Mouse (Mus musculus): ENCODE measurements around the gene Dzip1. TPM values are rescaled to one million over a fixed set of nuclear protein-coding genes. Genes with fewer than 3 reads are reported as not detected.

Gene Dzip1
- total and polyA plus RNA-seq, 2 experiments from 2014 or later = 99.0 to 352 TPM

DNA sequence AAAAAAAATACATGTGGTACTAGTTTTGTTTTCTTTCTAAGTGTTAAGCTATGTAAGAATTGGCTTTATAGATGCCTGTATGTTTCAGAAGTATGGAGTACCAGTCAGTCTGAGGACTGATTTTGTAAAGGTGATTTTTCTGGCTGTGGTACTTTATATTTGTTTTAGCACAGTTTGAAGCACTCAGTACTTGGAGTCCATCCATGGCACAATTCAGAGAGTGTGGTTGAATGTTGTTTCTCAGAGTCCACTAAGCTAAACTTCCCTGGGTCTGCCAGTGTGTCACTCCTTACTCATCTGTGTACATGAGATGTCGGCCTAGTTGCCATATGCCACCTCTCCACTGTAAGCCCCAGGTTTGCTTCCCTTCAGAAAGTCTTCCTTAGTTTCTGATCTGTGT is 23.6 kb upstream of the Dzip1 start:
- Histone ChIP-seq H3K36me3 (ENCODE audit: insufficient read depth, low read length) (no peaks in the 10 kb centered on the region), H3K4me3 (ENCODE audit: low read length) (no peak overlapping the region), H3K27ac (no peak overlapping the region), H3K9ac (replicated peaks; ENCODE audit: low read length) (no peak overlapping the region), H3K9me3 (ENCODE audit: low read length) (no peaks in the 10 kb centered on the region), H3K4me1 (ENCODE audit: insufficient read depth, low read length) (no peaks in the 10 kb centered on the region), H3K27me3 (ENCODE audit: insufficient read depth, low read length) (no peaks in the 10 kb centered on the region), H3K4me2 (ENCODE audit: low read depth, low read length) (no peak overlapping the region)
- TF ChIP-seq CTCF (IDR thresholded peaks at IDR 0.05; ENCODE audit: low read depth) = no peak
- 86% methylated on average over 1 of the region's 1 CpGs for WGBS
- DNase-seq (ENCODE audit: low spot score) = no peak
- no peak for ATAC-seq

DNA sequence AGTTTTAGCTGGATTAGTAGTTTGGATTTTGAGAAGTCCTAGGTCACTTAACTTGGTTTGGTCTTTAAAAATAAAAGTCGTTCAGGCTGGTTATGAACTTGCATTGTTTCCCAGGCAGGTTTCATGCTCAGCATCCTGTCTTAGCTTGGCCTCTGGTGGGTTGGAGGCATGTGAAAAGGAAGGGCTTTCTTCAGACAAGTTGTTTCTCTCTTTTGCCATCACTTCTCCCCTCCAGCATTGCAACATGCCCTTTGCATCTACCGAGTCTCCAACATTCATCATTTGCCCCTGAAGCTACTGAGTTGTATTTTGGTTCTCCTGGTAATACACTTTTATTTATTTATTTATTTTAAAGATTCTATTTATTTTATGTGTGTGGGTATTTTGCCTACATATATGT is 19.4 kb upstream of the Dzip1 start:
- H3K4me1 ChIP-seq (ENCODE audit: insufficient read depth, low read length) = no peaks in the 10 kb centered on the region
- H3K36me3 ChIP-seq (ENCODE audit: insufficient read depth, low read length) = no peaks in the 10 kb centered on the region
- H3K9ac ChIP-seq (replicated peaks; ENCODE audit: low read length) = no peak overlapping the region
- DNase-seq (ENCODE audit: low spot score) = no peak
- no peaks in the 10 kb centered on the region for H3K27me3 ChIP-seq (ENCODE audit: insufficient read depth, low read length)
- no peak for ATAC-seq
- H3K4me3 ChIP-seq (ENCODE audit: low read length) = no peak overlapping the region
- no peak overlapping the region for H3K4me2 ChIP-seq (ENCODE audit: low read depth, low read length)
- no peaks in the 10 kb centered on the region for H3K9me3 ChIP-seq (ENCODE audit: low read length)
- TF ChIP-seq CTCF (IDR thresholded peaks at IDR 0.05; ENCODE audit: low read depth) = no peak
- 89% methylated on average over 2 of the region's 2 CpGs for WGBS
- H3K27ac ChIP-seq = no peak overlapping the region

DNA sequence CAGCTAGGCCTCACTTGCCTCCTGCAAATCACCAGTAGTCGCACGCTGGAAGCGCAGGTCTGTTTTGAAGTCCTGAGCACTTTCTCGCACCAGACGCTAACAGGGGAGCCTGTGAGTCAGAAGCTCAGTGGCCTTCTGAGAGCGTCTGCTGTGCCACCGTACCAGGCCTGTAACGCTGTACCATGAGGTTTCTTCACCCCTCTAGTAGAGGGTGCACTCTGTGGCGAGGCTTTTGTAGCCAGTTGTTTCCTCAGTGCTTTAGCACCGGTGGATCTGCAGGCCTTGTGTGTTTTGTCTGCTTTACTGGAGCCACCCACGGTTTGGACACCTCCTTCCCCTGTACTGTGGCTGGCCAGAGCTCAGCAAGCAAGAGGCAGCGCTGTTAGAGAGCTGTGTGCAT is 16.8 kb upstream of the Dzip1 start:
- no peak for DNase-seq (ENCODE audit: low spot score)
- ATAC-seq = no peak
- WGBS = 45% methylated on average over 12 of the region's 12 CpGs
- H3K9ac ChIP-seq (replicated peaks; ENCODE audit: low read length) = no peak overlapping the region
- H3K36me3 ChIP-seq (ENCODE audit: insufficient read depth, low read length) = no peaks in the 10 kb centered on the region
- TF ChIP-seq CTCF (IDR thresholded peaks at IDR 0.05; ENCODE audit: low read depth) = no peak
- H3K27me3 ChIP-seq (ENCODE audit: insufficient read depth, low read length) = no peaks in the 10 kb centered on the region
- H3K4me1 ChIP-seq (ENCODE audit: insufficient read depth, low read length) = peaks cover 7% of the 10 kb centered on the region; the same call in 1 of the 2 replicates
- no peak overlapping the region for H3K4me3 ChIP-seq (ENCODE audit: low read length)
- no peaks in the 10 kb centered on the region for H3K9me3 ChIP-seq (ENCODE audit: low read length)
- no peak overlapping the region for H3K27ac ChIP-seq
- no peak overlapping the region for H3K4me2 ChIP-seq (ENCODE audit: low read depth, low read length)

DNA sequence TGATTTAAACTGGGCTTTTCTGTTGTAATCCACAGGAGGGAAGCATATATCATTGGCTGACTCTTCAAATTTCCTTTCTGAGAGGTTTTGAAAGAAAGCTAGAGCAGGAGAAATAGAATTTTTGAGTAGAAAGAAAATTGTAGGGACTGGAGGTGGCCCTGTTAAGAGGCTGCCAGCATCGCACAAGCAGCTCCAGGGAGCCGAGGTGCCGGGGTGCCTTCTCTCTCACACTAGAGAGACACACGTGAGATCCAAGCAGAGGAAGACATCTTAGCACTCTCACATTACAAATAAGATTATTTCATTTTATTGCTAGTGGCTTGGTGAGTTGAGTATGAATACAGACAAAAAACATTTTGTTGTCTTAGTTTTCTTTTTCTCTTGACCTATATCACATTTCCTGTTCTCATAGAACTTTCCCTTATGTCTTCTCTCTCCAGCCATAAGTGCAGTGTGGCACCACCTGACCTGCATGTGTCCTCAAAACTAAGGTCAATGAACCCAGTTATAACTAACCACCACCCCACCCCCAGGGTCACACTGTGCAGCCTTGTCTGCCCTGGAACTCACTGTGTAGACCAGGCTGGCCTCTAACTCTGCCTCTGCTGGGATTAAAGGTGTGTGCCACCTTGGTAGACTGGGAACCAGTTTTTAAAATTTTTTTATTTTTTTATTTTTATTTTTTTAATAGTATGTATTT is 15.7 kb upstream of the Dzip1 start:
- ATAC-seq (no peak), DNase-seq (ENCODE audit: low spot score) (no peak)
- Histone ChIP-seq H3K36me3 (ENCODE audit: insufficient read depth, low read length) (no peaks in the 10 kb centered on the region), H3K9ac (replicated peaks; ENCODE audit: low read length) (no peak overlapping the region), H3K9me3 (ENCODE audit: low read length) (no peaks in the 10 kb centered on the region), H3K4me3 (ENCODE audit: low read length) (no peak overlapping the region), H3K27me3 (ENCODE audit: insufficient read depth, low read length) (no peaks in the 10 kb centered on the region), H3K27ac (no peak overlapping the region), H3K4me2 (ENCODE audit: low read depth, low read length) (no peak overlapping the region), H3K4me1 (ENCODE audit: insufficient read depth, low read length) (peaks cover 10% of the 10 kb centered on the region)
- TF ChIP-seq CTCF (IDR thresholded peaks at IDR 0.05; ENCODE audit: low read depth) = no peak
- WGBS = 79% methylated on average over 4 of the region's 4 CpGs

DNA sequence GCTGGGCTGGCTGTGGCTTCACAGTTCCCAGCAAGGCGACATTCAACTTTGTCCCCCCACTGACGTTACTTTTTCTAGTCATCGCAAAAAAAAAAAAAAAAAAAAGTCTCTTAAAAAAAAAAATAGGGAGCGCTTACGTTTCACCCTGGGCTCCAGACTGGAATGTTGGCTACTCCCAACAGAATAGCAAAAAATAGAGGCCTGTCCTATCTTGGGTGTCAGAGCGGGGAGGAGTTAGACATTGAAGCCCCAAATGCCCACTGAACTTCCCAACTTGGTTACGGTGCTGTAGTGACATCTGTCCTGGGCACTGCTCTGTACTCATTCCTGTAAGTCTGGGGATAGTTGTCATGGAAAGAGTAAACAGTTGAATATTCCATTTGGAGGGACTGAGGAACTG is 13.3 kb upstream of the Dzip1 start:
- peak; percentile 44 for DNase-seq (ENCODE audit: low spot score)

DNA sequence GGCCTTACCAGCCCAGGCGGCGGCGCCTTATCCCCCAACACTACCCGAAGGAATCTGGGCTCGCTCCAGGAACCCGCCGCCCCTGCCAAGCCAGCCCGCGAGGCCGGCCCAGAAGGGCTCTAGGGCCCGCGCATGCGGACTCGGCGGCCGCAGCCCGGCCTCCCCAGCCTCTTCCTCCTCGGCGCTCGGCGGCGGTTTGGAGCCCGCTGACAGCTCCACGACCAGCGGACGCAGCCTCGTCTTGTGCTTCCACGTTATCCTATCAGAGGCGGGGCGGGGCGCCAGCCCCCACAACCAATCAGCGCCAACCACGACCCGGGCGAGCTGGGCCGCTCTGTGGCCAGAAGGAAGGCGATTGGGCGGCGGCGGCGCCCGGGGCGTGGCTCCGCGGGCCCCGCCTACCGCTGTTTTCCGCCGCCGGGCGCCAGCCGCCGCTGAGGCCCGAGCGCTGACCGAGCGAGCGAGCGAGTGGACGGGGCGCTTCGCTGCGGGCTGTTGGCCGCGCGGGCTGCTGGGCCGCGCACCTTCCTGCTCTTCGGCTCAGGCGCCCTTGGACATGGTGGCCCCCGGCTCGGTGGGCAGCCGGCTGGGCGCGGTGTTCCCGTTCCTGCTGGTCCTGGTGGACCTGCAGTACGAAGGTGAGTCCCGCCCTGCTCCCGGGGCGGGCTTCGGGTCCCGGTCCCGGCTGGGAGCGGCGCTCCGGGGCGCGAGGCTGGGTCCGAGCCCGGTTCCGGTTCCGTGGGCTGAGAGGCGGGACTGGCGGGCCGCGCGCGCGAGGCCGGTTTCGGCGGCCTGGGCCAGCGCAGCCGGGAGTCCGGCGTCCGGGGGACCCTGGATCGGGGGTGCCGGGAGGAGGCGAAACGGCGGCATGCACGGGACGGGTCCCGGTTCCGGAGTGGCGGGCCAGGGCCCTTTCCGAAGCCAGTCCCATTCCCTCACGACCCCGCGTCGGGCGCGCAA is 12.6 kb upstream of the Dzip1 start, which contains the start of gene Dnajc3:
Gene Dnajc3 (plus strand): TSS at position 444 of the 960 bp plus-strand sequence.
- WGBS = under 1% methylated on average over 106 of the region's 124 CpGs
- TF ChIP-seq CTCF (IDR thresholded peaks at IDR 0.05; ENCODE audit: low read depth) = no peak
- Histone ChIP-seq H3K36me3 (ENCODE audit: insufficient read depth, low read length) (no peaks in the 10 kb centered on the region), H3K4me2 (ENCODE audit: low read depth, low read length) (peak within 1 kb of the TSS; percentile 79), H3K4me1 (ENCODE audit: insufficient read depth, low read length) (peaks cover 10% of the 10 kb centered on the region), H3K9ac (replicated peaks; ENCODE audit: low read length) (peak within 1 kb of the TSS; percentile 95), H3K27me3 (ENCODE audit: insufficient read depth, low read length) (no peaks in the 10 kb centered on the region), H3K27ac (peak within 1 kb of the TSS; percentile 86), H3K4me3 (ENCODE audit: low read length) (peak within 1 kb of the TSS; percentile 98), H3K9me3 (ENCODE audit: low read length) (no peaks in the 10 kb centered on the region)
- peak; percentile 99 for DNase-seq (ENCODE audit: low spot score)
- ATAC-seq = peak; percentile 100

More for the DNA sequence above, 13.3 kb upstream of the Dzip1 start:
- peak overlapping the region; percentile 95 for H3K9ac ChIP-seq (replicated peaks; ENCODE audit: low read length)
- H3K27me3 ChIP-seq (ENCODE audit: insufficient read depth, low read length) = no peaks in the 10 kb centered on the region
- peaks cover 10% of the 10 kb centered on the region for H3K4me1 ChIP-seq (ENCODE audit: insufficient read depth, low read length)
- peak overlapping the region; percentile 64 for H3K4me2 ChIP-seq (ENCODE audit: low read depth, low read length)
- ATAC-seq = no peak
- peak overlapping the region; percentile 86 for H3K27ac ChIP-seq
- no peaks in the 10 kb centered on the region for H3K36me3 ChIP-seq (ENCODE audit: insufficient read depth, low read length)
- H3K4me3 ChIP-seq (ENCODE audit: low read length) = peak overlapping the region; percentile 98
- TF ChIP-seq CTCF (IDR thresholded peaks at IDR 0.05; ENCODE audit: low read depth) = no peak
- no peaks in the 10 kb centered on the region for H3K9me3 ChIP-seq (ENCODE audit: low read length)
- WGBS = 2% methylated on average over 7 of the region's 7 CpGs

All from hindbrain, postnatal 0 days (tissue).